Mouse (Mus musculus): ENCODE data around the gene Sprr3. TPM values are rescaled to one million over a fixed set of nuclear protein-coding genes. Genes with fewer than 3 reads are reported as not detected.
"Not testable (repeated sequence)": the region's sequence is repeated elsewhere in the genome, so short reads cannot be mapped to it uniquely, and the experiment has no call there.

The Sprr3 gene
- polyA plus RNA-seq (2015; fragmentation: Nextera tagmentation; extraction: Ambion mirVana) = not detected in 2 replicates

DNA sequence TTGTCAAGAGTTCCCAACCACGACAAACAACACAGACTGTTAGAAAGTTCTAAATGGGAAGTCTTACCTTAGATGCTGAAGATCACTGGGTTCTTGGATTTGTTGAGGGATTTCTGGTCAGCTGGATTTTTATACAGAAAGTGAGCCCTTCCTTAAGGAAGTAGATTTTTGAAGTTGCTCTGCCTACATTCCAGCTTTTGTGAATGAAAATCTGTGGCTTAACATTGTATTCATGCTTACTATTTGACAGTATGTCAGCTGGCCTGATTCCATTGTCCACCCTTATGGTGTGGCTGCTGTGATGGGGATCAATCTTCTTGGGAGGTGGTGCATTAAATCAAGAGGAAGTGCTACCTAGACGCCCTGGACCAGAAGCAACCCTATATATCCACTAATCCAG, at the start of gene Sprr3:
Gene Sprr3, minus strand, starts transcription at position 101 of the 400 bp plus-strand sequence.
- H3K27me3 ChIP-seq (replicated peaks; ENCODE audit: control insufficient read depth, insufficient read depth, low read length) = no peaks in the 10 kb centered on the region
- no peaks in the 10 kb centered on the region for H3K4me1 ChIP-seq (replicated peaks; ENCODE audit: control insufficient read depth, insufficient read depth, low read length)
- no peak within 1 kb of the TSS for H3K4me3 ChIP-seq (replicated peaks; ENCODE audit: low read length)
- WGBS = 65% methylated on average over 2 of the region's 2 CpGs
- no peaks in the 10 kb centered on the region for H3K36me3 ChIP-seq (ENCODE audit: control insufficient read depth, insufficient read depth)
- no peak within 1 kb of the TSS for H3K9ac ChIP-seq (replicated peaks; ENCODE audit: low read depth, low read length)
- no peaks in the 10 kb centered on the region for H3K9me3 ChIP-seq (ENCODE audit: control insufficient read depth, low read length)
- ATAC-seq = no peak
- H3K27ac ChIP-seq (ENCODE audit: low read length) = no peak within 1 kb of the TSS
- no peak within 1 kb of the TSS for H3K4me2 ChIP-seq (ENCODE audit: low read length)

DNA sequence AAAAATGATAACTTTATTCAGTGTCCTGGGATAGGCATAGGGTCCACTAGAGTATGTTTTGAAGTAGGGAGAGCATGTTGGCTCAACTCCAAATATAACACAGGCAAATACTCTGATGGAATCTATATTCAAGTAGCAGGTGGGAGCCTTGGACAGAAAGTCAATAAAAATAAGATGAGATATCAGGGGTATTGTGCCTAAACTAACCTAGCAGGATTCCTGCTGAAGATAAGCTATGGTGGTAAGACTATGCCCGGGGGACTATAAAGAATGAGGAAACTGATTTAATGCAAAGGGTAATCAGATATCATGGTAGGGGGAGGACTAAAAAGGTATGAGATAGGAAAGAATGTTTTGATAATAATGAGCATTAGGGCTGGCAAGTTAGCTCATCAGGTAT, 49.7 kb upstream of the Sprr3 start:
- Histone ChIP-seq H3K9me3 (ENCODE audit: control insufficient read depth, low read length) (no peaks in the 10 kb centered on the region), H3K4me2 (ENCODE audit: low read length) (no peak overlapping the region), H3K9ac (replicated peaks; ENCODE audit: low read depth, low read length) (no peak overlapping the region), H3K4me3 (replicated peaks; ENCODE audit: low read length) (no peak overlapping the region), H3K36me3 (ENCODE audit: control insufficient read depth, insufficient read depth) (no peaks in the 10 kb centered on the region), H3K4me1 (replicated peaks; ENCODE audit: control insufficient read depth, insufficient read depth, low read length) (no peaks in the 10 kb centered on the region), H3K27ac (ENCODE audit: low read length) (no peak overlapping the region), H3K27me3 (replicated peaks; ENCODE audit: control insufficient read depth, insufficient read depth, low read length) (no peaks in the 10 kb centered on the region)
- 95% methylated on average over 1 of the region's 1 CpGs for WGBS
- no peak for ATAC-seq

DNA sequence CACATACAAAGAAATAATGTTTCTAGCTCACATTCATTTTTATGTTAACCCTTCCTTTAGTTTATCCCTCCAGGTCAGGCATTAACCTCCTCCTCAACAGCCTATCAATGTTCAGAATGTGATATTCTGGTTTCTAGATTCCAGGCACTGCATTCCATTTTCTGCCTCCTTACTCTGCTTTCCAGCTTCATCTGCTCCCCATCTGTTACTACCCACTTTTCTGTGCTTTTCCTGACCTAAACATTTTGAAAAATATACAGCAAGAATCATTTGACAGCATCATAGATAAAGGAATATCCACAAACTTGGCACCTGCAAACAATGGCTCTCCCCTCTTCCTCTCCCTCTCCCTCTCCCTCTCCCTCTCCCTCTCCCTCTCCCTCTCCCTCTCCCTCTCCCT, 45.0 kb upstream of the Sprr3 start:
- ATAC-seq = no peak
- Histone ChIP-seq H3K36me3 (ENCODE audit: control insufficient read depth, insufficient read depth) (no peaks in the 10 kb centered on the region), H3K9ac (replicated peaks; ENCODE audit: low read depth, low read length) (no peak overlapping the region), H3K27ac (ENCODE audit: low read length) (no peak overlapping the region), H3K4me2 (ENCODE audit: low read length) (no peak overlapping the region), H3K4me1 (replicated peaks; ENCODE audit: control insufficient read depth, insufficient read depth, low read length) (no peaks in the 10 kb centered on the region), H3K27me3 (replicated peaks; ENCODE audit: control insufficient read depth, insufficient read depth, low read length) (no peaks in the 10 kb centered on the region), H3K4me3 (replicated peaks; ENCODE audit: low read length) (no peak overlapping the region), H3K9me3 (ENCODE audit: control insufficient read depth, low read length) (no peaks in the 10 kb centered on the region)

DNA sequence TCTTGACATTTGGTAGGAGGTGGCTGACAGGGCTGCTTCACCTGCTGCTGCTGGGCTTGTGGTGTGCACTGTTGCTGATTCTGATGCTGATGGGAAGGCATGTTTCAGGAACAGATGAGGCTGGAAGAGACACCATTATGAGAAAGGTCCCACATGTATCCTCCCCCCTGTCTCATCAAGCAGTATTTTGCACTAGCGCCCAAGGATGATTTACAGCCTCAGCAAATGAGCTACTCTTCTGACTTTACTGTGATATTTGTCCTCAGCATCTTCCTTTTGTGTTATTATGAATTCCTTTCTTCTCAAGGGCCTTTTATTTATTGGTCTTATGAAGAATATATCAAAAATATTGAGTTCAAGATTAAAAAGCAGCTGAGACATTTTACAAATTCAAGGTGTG, 41.9 kb upstream of the Sprr3 start, which contains the start of gene Sprr4:
Gene Sprr4, minus strand, starts transcription at position 101 of the 400 bp plus-strand sequence.
- Histone ChIP-seq H3K4me3 (replicated peaks; ENCODE audit: low read length) (no peak within 1 kb of the TSS), H3K9me3 (ENCODE audit: control insufficient read depth, low read length) (no peaks in the 10 kb centered on the region), H3K4me1 (replicated peaks; ENCODE audit: control insufficient read depth, insufficient read depth, low read length) (no peaks in the 10 kb centered on the region), H3K27ac (ENCODE audit: low read length) (no peak within 1 kb of the TSS), H3K4me2 (ENCODE audit: low read length) (no peak within 1 kb of the TSS), H3K9ac (replicated peaks; ENCODE audit: low read depth, low read length) (no peak within 1 kb of the TSS), H3K27me3 (replicated peaks; ENCODE audit: control insufficient read depth, insufficient read depth, low read length) (no peaks in the 10 kb centered on the region), H3K36me3 (ENCODE audit: control insufficient read depth, insufficient read depth) (no peaks in the 10 kb centered on the region)
- no peak for ATAC-seq
- WGBS = 100% methylated on average over 1 of the region's 1 CpGs

DNA sequence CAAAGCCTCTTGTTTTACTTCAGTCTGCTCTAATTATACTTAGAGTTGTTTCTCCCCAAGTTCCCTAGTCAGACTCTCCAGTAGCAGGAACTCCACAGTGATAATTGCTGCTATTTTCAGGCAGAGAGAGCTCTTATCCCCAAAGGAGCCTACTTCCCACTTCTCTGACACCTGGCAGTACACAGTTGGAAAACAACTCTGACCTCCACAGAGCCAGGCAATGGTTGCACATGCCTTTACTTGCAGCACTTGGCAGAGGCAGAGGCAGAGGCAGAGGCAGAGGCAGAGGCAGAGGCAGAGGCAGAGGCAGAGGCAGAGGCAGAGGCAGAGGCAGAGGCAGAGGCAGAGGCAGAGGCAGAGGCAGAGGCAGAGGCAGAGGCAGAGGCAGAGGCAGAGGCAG, 31.7 kb upstream of the Sprr3 start:
- not testable (repeated sequence) for H3K27me3 ChIP-seq (replicated peaks; ENCODE audit: control insufficient read depth, insufficient read depth, low read length); ATAC-seq; H3K9ac ChIP-seq (replicated peaks; ENCODE audit: low read depth, low read length); H3K4me2 ChIP-seq (ENCODE audit: low read length); H3K4me1 ChIP-seq (replicated peaks; ENCODE audit: control insufficient read depth, insufficient read depth, low read length); H3K4me3 ChIP-seq (replicated peaks; ENCODE audit: low read length); H3K36me3 ChIP-seq (ENCODE audit: control insufficient read depth, insufficient read depth); H3K27ac ChIP-seq (ENCODE audit: low read length); H3K9me3 ChIP-seq (ENCODE audit: control insufficient read depth, low read length)

DNA sequence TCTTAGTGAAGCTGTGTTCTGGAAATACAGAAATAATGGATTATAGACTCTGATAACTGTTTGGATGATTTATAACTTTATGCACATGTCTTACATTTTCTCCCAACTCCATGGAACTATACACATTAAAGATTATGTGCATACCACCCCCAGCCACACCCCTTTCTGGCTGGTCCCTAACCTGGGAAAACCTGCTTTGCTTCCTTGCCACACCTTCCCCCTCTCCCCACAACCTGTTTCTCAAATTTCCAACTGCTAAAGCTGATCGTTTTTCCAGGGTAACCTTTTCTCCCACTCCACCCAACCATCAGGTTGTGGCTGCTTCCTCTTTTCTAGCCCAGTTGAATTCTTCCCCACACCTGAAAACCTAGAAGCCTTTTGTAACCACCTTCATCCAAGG, 27.8 kb upstream of the Sprr3 start:
- Histone ChIP-seq H3K9me3 (ENCODE audit: control insufficient read depth, low read length) (no peaks in the 10 kb centered on the region), H3K36me3 (ENCODE audit: control insufficient read depth, insufficient read depth) (no peaks in the 10 kb centered on the region), H3K4me3 (replicated peaks; ENCODE audit: low read length) (no peak overlapping the region), H3K4me2 (ENCODE audit: low read length) (no peak overlapping the region), H3K27ac (ENCODE audit: low read length) (no peak overlapping the region), H3K4me1 (replicated peaks; ENCODE audit: control insufficient read depth, insufficient read depth, low read length) (no peaks in the 10 kb centered on the region), H3K27me3 (replicated peaks; ENCODE audit: control insufficient read depth, insufficient read depth, low read length) (no peaks in the 10 kb centered on the region), H3K9ac (replicated peaks; ENCODE audit: low read depth, low read length) (no peak overlapping the region)
- no peak for ATAC-seq
- WGBS = 61% methylated on average over 1 of the region's 1 CpGs

DNA sequence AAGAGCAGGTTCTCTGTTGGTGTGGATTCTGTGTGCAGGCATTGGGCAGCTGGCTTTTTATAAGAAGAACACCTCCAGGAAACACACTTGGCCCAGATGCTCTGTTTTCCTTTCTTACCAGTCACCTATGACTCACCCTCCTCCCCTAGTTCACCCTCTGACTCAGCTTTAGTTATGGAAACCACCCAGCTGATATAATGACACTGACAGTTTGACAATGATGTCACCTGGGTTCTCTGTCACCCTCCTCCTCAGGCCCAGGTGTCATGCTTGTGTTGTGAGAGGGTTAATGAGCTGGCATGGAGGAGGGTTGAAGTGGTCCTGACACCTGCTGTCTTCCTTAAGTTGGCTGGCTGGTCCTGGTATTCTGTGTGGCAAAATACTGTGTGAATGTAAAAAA, 27.3 kb upstream of the Sprr3 start, which contains the start of gene Sprr1a:
Gene Sprr1a, minus strand, starts transcription at position 33 of the 400 bp plus-strand sequence.
- ATAC-seq = no peak
- Histone ChIP-seq H3K27me3 (replicated peaks; ENCODE audit: control insufficient read depth, insufficient read depth, low read length) (no peaks in the 10 kb centered on the region), H3K27ac (ENCODE audit: low read length) (no peak within 1 kb of the TSS), H3K9ac (replicated peaks; ENCODE audit: low read depth, low read length) (no peak within 1 kb of the TSS), H3K4me1 (replicated peaks; ENCODE audit: control insufficient read depth, insufficient read depth, low read length) (no peaks in the 10 kb centered on the region), H3K4me3 (replicated peaks; ENCODE audit: low read length) (no peak within 1 kb of the TSS), H3K4me2 (ENCODE audit: low read length) (no peak within 1 kb of the TSS), H3K36me3 (ENCODE audit: control insufficient read depth, insufficient read depth) (no peaks in the 10 kb centered on the region), H3K9me3 (ENCODE audit: control insufficient read depth, low read length) (no peaks in the 10 kb centered on the region)

DNA sequence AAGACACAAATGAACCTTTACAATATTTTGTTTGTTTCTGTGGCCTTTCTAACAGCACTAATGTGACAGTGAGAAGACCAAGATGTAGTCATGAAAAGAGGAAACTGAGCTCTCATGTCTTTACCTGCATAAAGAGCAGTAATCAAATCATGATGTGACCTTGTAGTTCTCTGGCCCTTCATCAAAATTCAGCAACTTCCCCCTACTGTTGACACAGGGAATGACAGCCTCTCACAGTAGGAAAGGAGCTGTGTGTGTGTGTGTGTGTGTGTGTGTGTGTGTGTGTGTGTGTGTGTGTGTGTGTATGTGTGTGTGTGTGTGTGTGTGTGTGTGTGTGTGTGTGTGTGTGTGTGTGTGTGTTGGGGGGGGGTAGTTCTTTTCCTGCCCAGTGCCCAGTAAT, 22.7 kb upstream of the Sprr3 start:
- H3K4me1 ChIP-seq (replicated peaks; ENCODE audit: control insufficient read depth, insufficient read depth, low read length); H3K4me3 ChIP-seq (replicated peaks; ENCODE audit: low read length); H3K9ac ChIP-seq (replicated peaks; ENCODE audit: low read depth, low read length); H3K4me2 ChIP-seq (ENCODE audit: low read length); H3K27ac ChIP-seq (ENCODE audit: low read length); H3K9me3 ChIP-seq (ENCODE audit: control insufficient read depth, low read length); H3K36me3 ChIP-seq (ENCODE audit: control insufficient read depth, insufficient read depth); H3K27me3 ChIP-seq (replicated peaks; ENCODE audit: control insufficient read depth, insufficient read depth, low read length); ATAC-seq: not testable (repeated sequence)

DNA sequence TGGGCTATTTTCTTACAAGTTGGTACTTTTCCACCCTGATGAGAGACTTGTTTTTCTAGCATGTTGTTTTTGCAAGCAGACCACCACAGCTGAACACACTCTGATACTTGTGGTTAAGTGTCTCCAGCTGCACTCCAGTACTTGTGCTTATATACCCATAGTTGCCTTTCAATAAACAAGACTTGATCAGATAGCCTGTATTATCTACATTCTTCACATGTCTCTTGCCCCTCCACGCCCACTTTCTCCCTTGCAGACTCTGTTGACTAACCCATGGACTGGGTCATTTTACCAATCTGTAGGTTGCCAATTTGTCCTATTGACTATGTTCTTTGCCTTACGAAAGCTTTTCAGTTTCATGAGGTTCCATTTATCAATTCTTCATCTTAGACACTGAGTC, 11.6 kb upstream of the Sprr3 start:
- Histone ChIP-seq H3K36me3 (ENCODE audit: control insufficient read depth, insufficient read depth) (no peaks in the 10 kb centered on the region), H3K9me3 (ENCODE audit: control insufficient read depth, low read length) (no peaks in the 10 kb centered on the region), H3K9ac (replicated peaks; ENCODE audit: low read depth, low read length) (no peak overlapping the region), H3K4me1 (replicated peaks; ENCODE audit: control insufficient read depth, insufficient read depth, low read length) (no peaks in the 10 kb centered on the region), H3K27me3 (replicated peaks; ENCODE audit: control insufficient read depth, insufficient read depth, low read length) (no peaks in the 10 kb centered on the region), H3K27ac (ENCODE audit: low read length) (no peak overlapping the region), H3K4me3 (replicated peaks; ENCODE audit: low read length) (no peak overlapping the region), H3K4me2 (ENCODE audit: low read length) (no peak overlapping the region)
- 93% methylated on average over 2 of the region's 2 CpGs for WGBS
- ATAC-seq = no peak

DNA sequence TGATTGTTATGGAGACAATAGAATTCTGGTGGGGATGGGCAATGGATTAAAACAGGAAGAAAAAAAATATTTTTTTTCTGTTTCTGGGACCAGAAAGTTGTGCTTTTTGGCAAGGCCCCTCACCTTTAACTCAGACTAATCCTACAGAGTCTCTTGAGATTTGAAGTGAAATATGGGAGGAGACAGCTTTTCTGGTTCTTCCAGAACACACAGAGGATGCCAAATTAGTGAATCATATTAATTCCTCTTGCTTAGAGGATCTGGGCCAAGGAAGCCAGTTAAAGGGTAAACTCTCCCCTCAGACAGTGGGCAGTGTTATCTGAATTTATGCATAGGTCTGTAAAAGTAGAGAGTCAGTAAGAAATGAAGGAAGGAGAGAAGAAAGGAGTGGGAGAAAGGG, 8.9 kb upstream of the Sprr3 start:
- H3K36me3 ChIP-seq (ENCODE audit: control insufficient read depth, insufficient read depth) = no peaks in the 10 kb centered on the region
- H3K4me3 ChIP-seq (replicated peaks; ENCODE audit: low read length) = no peak overlapping the region
- H3K9ac ChIP-seq (replicated peaks; ENCODE audit: low read depth, low read length) = no peak overlapping the region
- H3K27me3 ChIP-seq (replicated peaks; ENCODE audit: control insufficient read depth, insufficient read depth, low read length) = no peaks in the 10 kb centered on the region
- no peaks in the 10 kb centered on the region for H3K9me3 ChIP-seq (ENCODE audit: control insufficient read depth, low read length)
- no peak overlapping the region for H3K4me2 ChIP-seq (ENCODE audit: low read length)
- no peak for ATAC-seq
- H3K4me1 ChIP-seq (replicated peaks; ENCODE audit: control insufficient read depth, insufficient read depth, low read length) = no peaks in the 10 kb centered on the region
- no peak overlapping the region for H3K27ac ChIP-seq (ENCODE audit: low read length)
